Mouse (Mus musculus): ENCODE results near the gene Ifi213.
"Not testable (repeated sequence)": the region's sequence is repeated elsewhere in the genome, so short reads cannot be mapped to it uniquely, and the experiment has no call there.

Gene Ifi213

DNA sequence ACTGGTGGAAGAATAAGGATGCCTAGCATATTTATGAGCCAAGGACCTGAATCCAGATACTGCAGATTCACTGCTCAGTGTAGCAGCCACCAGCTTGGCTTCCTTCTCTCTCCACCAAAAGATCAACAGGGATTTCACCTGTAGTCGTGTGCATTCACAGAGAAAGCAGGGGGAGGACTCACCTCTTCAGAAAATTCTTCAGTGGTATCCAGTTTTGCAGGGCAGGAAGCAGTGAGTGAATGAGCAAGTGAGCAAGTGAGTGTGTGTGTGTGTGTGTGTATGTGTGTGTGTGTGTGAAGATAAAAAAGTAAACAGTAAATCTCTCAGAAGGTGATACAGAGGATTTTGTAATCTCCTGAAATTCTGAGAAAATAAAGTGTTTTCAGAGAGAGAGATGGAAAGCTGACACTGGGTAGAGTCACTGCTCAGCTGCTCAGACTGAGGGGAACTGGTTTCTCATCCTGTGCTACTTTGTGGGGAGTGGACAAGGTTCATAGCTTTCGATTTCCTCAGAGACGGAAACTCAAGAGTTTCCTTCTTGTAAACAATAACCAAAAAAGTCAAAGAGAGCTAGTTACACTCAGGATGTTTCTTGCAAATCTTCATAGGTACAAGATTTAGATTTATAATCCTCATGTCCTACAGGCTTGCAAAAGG lies at the start of gene Ifi213:
TSS of gene Ifi213 (minus strand) at position 437 of the 657 bp plus-strand sequence.
- DNase-seq (ENCODE audit: low spot score): not testable (repeated sequence)

GRCm38 (mm10) chr1:173645393-173645792 lies 46.3 kb upstream of the Ifi213 start:
- DNase-seq (ENCODE audit: low spot score): no peak

GRCm38 (mm10) chr1:173633969-173634645 lies 35.0 kb upstream of the Ifi213 start:
- DNase-seq (ENCODE audit: low spot score): no peak

DNA sequence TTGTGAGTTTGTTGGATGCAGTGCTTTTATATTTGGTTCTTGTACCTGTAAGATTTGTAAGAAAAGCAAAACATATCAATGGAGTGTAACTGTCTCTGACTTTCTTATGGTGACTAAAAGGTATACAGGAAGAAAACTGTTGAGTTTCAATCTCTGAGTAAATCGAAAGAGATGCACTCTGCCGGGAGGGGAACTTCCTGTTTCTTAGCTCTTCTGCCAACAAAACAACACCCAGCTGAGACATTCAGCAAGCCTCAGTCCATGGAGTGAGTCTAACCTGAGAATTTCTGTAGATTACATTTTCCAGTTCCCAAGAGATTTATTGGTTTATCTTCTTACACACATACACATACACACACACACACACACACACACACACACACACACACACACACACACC lies 31.5 kb upstream of the Ifi213 start, which contains the start of gene Ifi209:
TSS of gene Ifi209 (plus strand) at position 296 of the 400 bp plus-strand sequence.
- DNase-seq (ENCODE audit: low spot score): not testable (repeated sequence)

DNA sequence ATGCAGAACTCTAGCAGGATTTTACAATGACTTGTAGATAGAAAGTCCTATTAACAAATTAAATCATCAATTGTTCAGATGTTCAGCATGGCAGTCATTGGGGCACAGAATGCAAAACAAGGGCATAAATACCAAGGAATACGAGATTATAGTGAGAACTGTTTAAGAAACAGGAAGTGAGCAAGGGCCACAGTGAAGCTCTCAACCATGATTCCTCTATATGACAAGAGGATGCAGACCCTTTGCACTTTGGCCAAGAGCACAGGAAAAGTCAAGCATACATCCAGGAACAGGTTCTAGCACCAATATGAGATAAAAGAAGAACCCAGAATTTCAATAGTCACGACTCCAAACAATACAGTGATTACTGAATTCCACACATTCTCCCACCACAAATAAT lies 27.6 kb upstream of the Ifi213 start:
- DNase-seq (ENCODE audit: low spot score): no peak

DNA sequence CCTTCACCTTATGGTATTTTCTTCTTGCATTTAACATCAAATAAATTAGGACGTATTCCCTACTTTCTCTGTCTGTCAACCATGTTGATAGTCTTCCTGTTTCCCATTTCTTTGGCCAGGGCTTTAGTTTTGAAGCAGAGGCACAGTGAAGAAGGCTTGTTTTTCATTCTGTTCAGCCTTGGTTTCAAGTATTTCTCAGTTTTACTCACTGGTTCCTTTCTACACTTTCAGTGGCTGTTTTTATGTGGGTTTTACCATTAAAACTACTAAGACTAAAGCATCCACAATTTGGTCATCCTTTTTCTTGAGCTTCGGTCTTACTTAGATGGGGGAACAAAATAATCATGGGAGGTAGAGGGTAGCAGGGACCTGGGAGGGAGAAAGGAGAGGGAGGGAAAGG lies 25.0 kb upstream of the Ifi213 start:
- DNase-seq (ENCODE audit: low spot score): no peak

- DNase-seq (ENCODE audit: low spot score): not testable (repeated sequence)
These were observed 23.1 kb upstream of the Ifi213 start for GRCm38 (mm10) chr1:173622216-173622615.

DNA sequence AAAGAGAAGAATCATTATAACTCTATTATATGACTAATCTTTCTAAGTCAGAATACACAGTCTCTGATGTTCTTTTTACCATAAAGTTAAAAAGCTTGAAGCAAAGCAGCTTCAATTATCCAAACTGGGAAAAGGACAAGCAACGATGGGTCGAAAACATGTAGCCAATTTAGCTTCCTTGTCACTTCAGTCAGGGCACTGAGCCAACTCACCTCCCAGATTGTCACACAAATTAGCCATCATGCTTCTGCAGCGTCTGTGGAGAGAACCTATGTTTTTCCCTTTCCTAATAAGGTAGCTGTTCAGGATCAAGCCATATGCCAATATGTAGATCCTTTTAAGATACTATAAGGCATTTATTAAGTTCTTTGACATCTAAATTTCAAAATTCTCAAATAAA lies 11.2 kb upstream of the Ifi213 start:
- not testable (repeated sequence) for DNase-seq (ENCODE audit: low spot score)

GRCm38 (mm10) chr1:173589698-173590097 lies 9.4 kb downstream of the Ifi213 start:
- DNase-seq (ENCODE audit: low spot score): not testable (repeated sequence)

- no peak for DNase-seq (ENCODE audit: low spot score)
These were observed 19.0 kb downstream of the Ifi213 start for GRCm38 (mm10) chr1:173579921-173580585.

DNA sequence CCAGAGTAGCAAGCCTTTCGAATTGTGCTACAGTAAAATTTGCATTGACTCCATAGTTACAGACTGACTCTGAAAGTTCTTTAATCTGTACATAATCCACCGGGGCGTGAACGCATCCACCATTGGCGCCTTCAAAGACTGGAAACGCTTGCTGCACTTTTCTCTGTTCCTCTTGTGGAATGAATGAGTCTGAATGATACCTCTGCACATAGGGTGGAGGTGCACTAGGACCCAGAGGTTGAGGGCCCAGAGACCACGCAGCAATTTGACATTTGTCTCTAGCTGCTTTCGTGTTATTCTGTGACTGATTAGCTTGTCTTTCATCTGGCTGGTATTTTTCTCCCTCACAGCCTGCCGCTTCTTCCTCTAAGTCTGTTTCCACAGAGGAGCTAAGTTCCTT lies 20.0 kb downstream of the Ifi213 start:
- DNase-seq (ENCODE audit: low spot score): no peak

GRCm38 (mm10) chr1:173550491-173551050 lies 48.5 kb downstream of the Ifi213 start:
- not testable (repeated sequence) for DNase-seq (ENCODE audit: low spot score)

- not testable (repeated sequence) for DNase-seq (ENCODE audit: low spot score)
These were observed 50.3 kb downstream of the Ifi213 start for GRCm38 (mm10) chr1:173548798-173549197.

GRCm38 (mm10) chr1:173535791-173536190 lies 63.3 kb downstream of the Ifi213 start, which contains the start of gene Ifi214:
Gene Ifi214 (minus strand): TSS chr1:173535957.
- DNase-seq (ENCODE audit: low spot score): not testable (repeated sequence)

DNA sequence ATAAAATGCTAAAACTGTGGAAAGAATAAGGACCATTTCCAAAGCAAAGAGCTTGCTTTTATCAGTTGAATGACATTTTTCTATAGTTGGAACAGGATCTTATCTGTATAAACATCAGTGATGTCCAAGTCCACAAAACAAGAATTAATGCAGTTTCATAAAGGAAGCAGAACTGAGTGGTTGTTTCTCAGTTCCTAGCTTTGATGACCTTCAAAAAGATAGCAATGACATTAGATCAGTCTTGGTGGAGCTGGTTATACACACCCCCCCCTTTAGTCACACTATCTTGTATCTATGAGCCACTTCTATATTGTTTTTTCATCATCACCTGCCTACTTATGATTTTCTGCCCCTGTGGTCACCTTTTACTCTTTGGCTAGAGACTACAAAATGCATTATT lies 77.6 kb downstream of the Ifi213 start:
- DNase-seq (ENCODE audit: low spot score): no peak

Data from ovary, postnatal 14 days (tissue).